Mouse (Mus musculus) liver, postnatal 0 days (tissue): Measurements from ENCODE around the gene Stard3.

ENCODE experiments used
- CTCF ChIP-seq: sonication (generic); IDR thresholded peaks from 2 replicates; pipeline ENCODE4 v1.5.1; 2016; ENCODE audit warnings: antibody characterized with exemption, low read depth
- EP300 ChIP-seq: IDR thresholded peaks from 2 replicates; pipeline ENCODE4 v1.6.1; 2016; ENCODE audit warnings: antibody characterized with exemption, low read depth, mild to moderate bottlenecking

DNA sequence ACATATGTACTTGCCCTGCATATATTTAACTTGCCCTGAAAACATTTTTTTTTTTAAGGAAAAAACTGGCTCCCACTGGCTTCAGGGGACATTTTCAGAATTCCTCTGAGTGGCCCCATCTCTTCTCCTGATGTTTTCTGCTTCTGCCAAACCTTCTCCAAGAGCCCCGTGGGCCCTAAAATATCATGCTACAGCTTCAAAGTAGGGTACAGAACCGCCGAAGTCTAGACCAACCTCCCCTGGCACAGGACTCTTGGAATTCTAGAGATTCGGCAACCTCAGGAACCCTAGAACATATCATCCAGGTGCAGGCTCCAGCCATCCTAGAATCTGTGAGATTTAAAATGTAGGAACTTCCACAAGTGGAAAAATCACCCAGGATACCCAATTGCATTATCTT lies 38.6 kb upstream of the Stard3 start:
- TF ChIP-seq CTCF (no peak), EP300 (no peak)
